Mouse (Mus musculus) thymus, postnatal 0 days (tissue): ENCODE measurements around the gene Agbl4. TPM values are rescaled to one million over a fixed set of nuclear protein-coding genes. Genes with fewer than 3 reads are reported as not detected.
A peak's percentile ranks its signal among the peaks of the same experiment; 100 is the strongest.

Experiments
- DNase-seq: peaks from one replicate; pipeline ENCODE4 v3.0.0-alpha.2; 2015; ENCODE audit warnings: low spot score
- polyA plus RNA-seq: library from polyadenylated mRNA; unstranded; fragments of >200 nt; fragmentation: Nextera tagmentation; extraction: Ambion mirVana; gene quantifications from 2 replicates; pipeline ENCODE4 v1.2.1, GENCODE M21; 2015

Agbl4 gene
- polyA plus RNA-seq, 1 experiment from 2014 or later: 0.08 TPM

- no peak for DNase-seq
Measured at GRCm38 (mm10) chr4:111487233-111487843, 1089.9 kb downstream of the Agbl4 start.

- DNase-seq: no peak
Measured at GRCm38 (mm10) chr4:111493750-111494404, 1096.4 kb downstream of the Agbl4 start.

- peak; percentile 33 for DNase-seq
Measured at GRCm38 (mm10) chr4:111495949-111496348, 1098.5 kb downstream of the Agbl4 start.

- no peak for DNase-seq
Measured at GRCm38 (mm10) chr4:111498751-111499150, 1101.3 kb downstream of the Agbl4 start.

- DNase-seq: no peak
Measured at GRCm38 (mm10) chr4:111501441-111501840, 1104.0 kb downstream of the Agbl4 start.

- DNase-seq: no peak
Measured at GRCm38 (mm10) chr4:111502965-111503727, 1105.7 kb downstream of the Agbl4 start.

- DNase-seq: no peak
Measured at GRCm38 (mm10) chr4:111504952-111505351, 1107.5 kb downstream of the Agbl4 start.

- no peak for DNase-seq
Measured at GRCm38 (mm10) chr4:111510129-111510528, 1112.7 kb downstream of the Agbl4 start.

- DNase-seq: no peak
Measured at GRCm38 (mm10) chr4:111513921-111514320, 1116.5 kb downstream of the Agbl4 start.

GRCm38 (mm10) chr4:111516136-111516535 lies 1118.7 kb downstream of the Agbl4 start:
- DNase-seq: no peak

GRCm38 (mm10) chr4:111517063-111517792 lies 1119.8 kb downstream of the Agbl4 start:
- DNase-seq: no peak

GRCm38 (mm10) chr4:111518191-111518590 lies 1120.7 kb downstream of the Agbl4 start:
- no peak for DNase-seq

- no peak for DNase-seq
Measured at GRCm38 (mm10) chr4:111519267-111519666, 1121.8 kb downstream of the Agbl4 start.

GRCm38 (mm10) chr4:111520006-111520405 lies 1122.5 kb downstream of the Agbl4 start:
- no peak for DNase-seq

- DNase-seq: no peak
Measured at GRCm38 (mm10) chr4:111522974-111523373, 1125.5 kb downstream of the Agbl4 start.

GRCm38 (mm10) chr4:111528961-111529360 lies 1131.5 kb downstream of the Agbl4 start:
- no peak for DNase-seq

- no peak for DNase-seq
Measured at GRCm38 (mm10) chr4:111529996-111530395, 1132.5 kb downstream of the Agbl4 start.

- DNase-seq: no peak
Measured at GRCm38 (mm10) chr4:111530537-111530936, 1133.1 kb downstream of the Agbl4 start.

GRCm38 (mm10) chr4:111544684-111545083 lies 1147.2 kb downstream of the Agbl4 start:
- DNase-seq: no peak

- DNase-seq: no peak
Measured at GRCm38 (mm10) chr4:111546009-111546408, 1148.5 kb downstream of the Agbl4 start.

GRCm38 (mm10) chr4:111555426-111555825 lies 1158.0 kb downstream of the Agbl4 start:
- DNase-seq: no peak
